Mouse (Mus musculus): ENCODE results near the gene Hspa12b.
"Not testable (repeated sequence)": the region's sequence is repeated elsewhere in the genome, so short reads cannot be mapped to it uniquely, and the experiment has no call there.

Hspa12b gene

GRCm38 (mm10) chr2:131127161-131127730, at the start of gene Hspa12b:
Gene Hspa12b (plus strand): TSS chr2:131127280.
- peak; percentile 65 for DNase-seq

GRCm38 (mm10) chr2:131080507-131080906, 46.6 kb upstream of the Hspa12b start:
- no peak for DNase-seq

GRCm38 (mm10) chr2:131084206-131084605, 42.9 kb upstream of the Hspa12b start:
- no peak for DNase-seq

GRCm38 (mm10) chr2:131086667-131087390, 40.3 kb upstream of the Hspa12b start, which contains the start of gene Siglec1:
Gene Siglec1 (minus strand): TSS chr2:131086765.
- no peak for DNase-seq

GRCm38 (mm10) chr2:131088581-131088980, 38.5 kb upstream of the Hspa12b start:
- no peak for DNase-seq

- no peak for DNase-seq
Measured at GRCm38 (mm10) chr2:131089634-131090033, 37.4 kb upstream of the Hspa12b start.

GRCm38 (mm10) chr2:131090852-131091251, 36.2 kb upstream of the Hspa12b start:
- no peak for DNase-seq

- no peak for DNase-seq
Measured at GRCm38 (mm10) chr2:131093577-131093976, 33.5 kb upstream of the Hspa12b start.

GRCm38 (mm10) chr2:131094823-131095222, 32.3 kb upstream of the Hspa12b start:
- DNase-seq: peak; percentile 76

GRCm38 (mm10) chr2:131096101-131096795, 30.8 kb upstream of the Hspa12b start:
- DNase-seq: no peak

GRCm38 (mm10) chr2:131097087-131097486, 30.0 kb upstream of the Hspa12b start:
- DNase-seq: no peak

GRCm38 (mm10) chr2:131101530-131101929, 25.6 kb upstream of the Hspa12b start:
- no peak for DNase-seq

GRCm38 (mm10) chr2:131104021-131104420, 23.1 kb upstream of the Hspa12b start:
- no peak for DNase-seq

- not testable (repeated sequence) for DNase-seq
Measured at GRCm38 (mm10) chr2:131105061-131105460, 22.0 kb upstream of the Hspa12b start.

- no peak for DNase-seq
Measured at GRCm38 (mm10) chr2:131105989-131106388, 21.1 kb upstream of the Hspa12b start.

- no peak for DNase-seq
Measured at GRCm38 (mm10) chr2:131118968-131119574, 8.0 kb upstream of the Hspa12b start.

GRCm38 (mm10) chr2:131124166-131124565, 2.9 kb upstream of the Hspa12b start:
- no peak for DNase-seq

GRCm38 (mm10) chr2:131125157-131125963, 1.7 kb upstream of the Hspa12b start:
- DNase-seq: no peak

GRCm38 (mm10) chr2:131125964-131126815, 890 bp upstream of the Hspa12b start:
- DNase-seq: no peak

GRCm38 (mm10) chr2:131128211-131128610, 1.1 kb downstream of the Hspa12b start:
- DNase-seq: no peak

- DNase-seq: no peak
Measured at GRCm38 (mm10) chr2:131128636-131129157, 1.6 kb downstream of the Hspa12b start.
